Mouse (Mus musculus) midbrain, embryonic 14.5 days (tissue): ENCODE results near the gene Map3k21. TPM values are rescaled to one million over a fixed set of nuclear protein-coding genes. Genes with fewer than 3 reads are reported as not detected.

Experiments used
- ATAC-seq: fragments of 200-750 bp; cut with Nextera tagmentation; 2 replicates; pipeline ENCODE4 v1.8.0; 2017; ENCODE audit warnings: moderate number of reproducible peaks, moderate library complexity; ENCODE audit not compliant: low FRiP score, low TSS enrichment
- DNase-seq: peaks from one replicate; pipeline ENCODE4 v3.0.0-alpha.2; 2015
- H3K27ac ChIP-seq: fragments of 300-500 bp; sonication (generic); replicated peaks from 2 replicates; pipeline ENCODE4 v1.5.1; 2014; ENCODE audit warnings: mild to moderate bottlenecking, low read depth, low read length, moderate library complexity
- H3K27me3 ChIP-seq: fragments of 300-500 bp; sonication (generic); 2 replicates; pipeline ENCODE4 v1.6.1; 2014; ENCODE audit warnings: low read length, control low read depth, mixed read lengths; ENCODE audit not compliant: control insufficient read depth, insufficient read depth
- H3K36me3 ChIP-seq: fragments of 300-500 bp; sonication (generic); 2 replicates; pipeline ENCODE4 v1.6.1; 2014; ENCODE audit warnings: low read length, control low read depth; ENCODE audit not compliant: control insufficient read depth, insufficient read depth
- H3K4me1 ChIP-seq: fragments of 300-500 bp; sonication (generic); 2 replicates; pipeline ENCODE4 v1.6.1; 2014; ENCODE audit warnings: mild to moderate bottlenecking, antibody characterized with exemption, low read length, control low read depth; ENCODE audit not compliant: control insufficient read depth, insufficient read depth
- H3K4me2 ChIP-seq: fragments of 300-500 bp; sonication (generic); 2 replicates; pipeline ENCODE4 v1.6.1; 2014; ENCODE audit warnings: mild to moderate bottlenecking, low read length, moderate library complexity
- H3K4me3 ChIP-seq: fragments of 300-500 bp; sonication (generic); replicated peaks from 2 replicates; pipeline ENCODE4 v1.5.1; 2014; ENCODE audit warnings: low read depth, low read length
- H3K9ac ChIP-seq: fragments of 300-500 bp; sonication (generic); replicated peaks from 2 replicates; pipeline ENCODE4 v1.6.1; 2014; ENCODE audit warnings: mild to moderate bottlenecking, low read length, moderate library complexity
- H3K9me3 ChIP-seq: fragments of 300-500 bp; sonication (generic); 2 replicates; pipeline ENCODE4 v1.6.1; 2016; ENCODE audit warnings: low read length, control low read depth, mixed read lengths; ENCODE audit not compliant: control insufficient read depth
- WGBS: fragments of 180-500 bp; shearing (Covaris S2); extraction: QIAGEN DNeasy Blood & Tissue Kit; methylation state at CpG from one replicate; pipeline ENCODE4 v1.1.7; 2014; 5-methylcytosine and 5-hydroxymethylcytosine counted together
- polyA plus RNA-seq: library from polyadenylated mRNA; unstranded; fragments of >200 nt; fragmentation: Nextera tagmentation; extraction: Ambion mirVana; gene quantifications from 2 replicates; pipeline ENCODE4 v1.2.1, GENCODE M21; 2014

The Map3k21 gene
- polyA plus RNA-seq, 1 experiment from 2014 or later, result 0.63 TPM

GRCm38 (mm10) chr8:125950007-125950940 is 40.0 kb downstream of the Map3k21 start:
- no peak overlapping the region for H3K9ac ChIP-seq
- no peaks in the 10 kb centered on the region for H3K36me3 ChIP-seq
- no peaks in the 10 kb centered on the region for H3K4me1 ChIP-seq
- WGBS, result 22% methylated on average over 23 of the region's 23 CpGs
- H3K27ac ChIP-seq, result no peak overlapping the region
- H3K4me3 ChIP-seq, result no peak overlapping the region
- no peaks in the 10 kb centered on the region for H3K9me3 ChIP-seq
- no peak overlapping the region for H3K4me2 ChIP-seq
- ATAC-seq (peak; percentile 78; the same call in 1 of the 2 replicates), DNase-seq (peak; percentile 99)
- H3K27me3 ChIP-seq, result no peaks in the 10 kb centered on the region

DNA sequence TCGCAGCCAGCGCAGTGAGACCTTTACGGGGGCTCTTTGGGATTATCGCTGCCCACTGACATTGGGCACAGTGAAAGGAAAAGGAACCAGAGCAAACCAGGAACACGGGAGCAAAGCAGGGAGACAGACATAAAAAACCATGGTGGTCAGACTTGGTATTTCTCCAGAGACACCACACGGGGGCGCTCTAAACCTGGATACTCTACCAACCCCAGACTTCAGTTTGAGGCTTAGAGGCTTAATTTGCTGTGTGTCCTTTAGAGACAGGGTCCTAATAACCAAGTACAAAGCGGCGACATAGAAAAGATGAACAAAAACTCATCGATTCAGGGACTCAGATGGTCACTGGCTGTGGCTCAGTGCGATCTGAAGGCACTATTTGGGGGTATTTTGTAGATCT is 45.4 kb downstream of the Map3k21 start:
- H3K27me3 ChIP-seq, result no peaks in the 10 kb centered on the region
- ATAC-seq, result no peak
- no peak overlapping the region; the same call in 1 of the 2 replicates for H3K4me2 ChIP-seq
- no peak overlapping the region for H3K27ac ChIP-seq
- H3K4me1 ChIP-seq, result no peaks in the 10 kb centered on the region
- no peaks in the 10 kb centered on the region for H3K36me3 ChIP-seq
- 0 out of 2 replicates have a peak, but pooled peaks cover under 1% of the 10 kb centered on the region for H3K9me3 ChIP-seq
- DNase-seq, result peak; percentile 84
- H3K4me3 ChIP-seq, result no peak overlapping the region
- H3K9ac ChIP-seq, result no peak overlapping the region; the same call in 1 of the 2 replicates
- WGBS, result 14% methylated on average over 11 of the region's 11 CpGs

- H3K9me3 ChIP-seq, result 0 out of 2 replicates have a peak, but pooled peaks cover 5% of the 10 kb centered on the region
- H3K36me3 ChIP-seq, result no peaks in the 10 kb centered on the region
- no peak overlapping the region for H3K27ac ChIP-seq
- H3K27me3 ChIP-seq, result no peaks in the 10 kb centered on the region
- H3K4me3 ChIP-seq, result no peak overlapping the region
- 77% methylated on average over 9 of the region's 9 CpGs for WGBS
- DNase-seq (no peak), ATAC-seq (no peak)
- no peak overlapping the region for H3K4me2 ChIP-seq
- H3K4me1 ChIP-seq, result no peaks in the 10 kb centered on the region
- H3K9ac ChIP-seq, result no peak overlapping the region
Measured at GRCm38 (mm10) chr8:125956796-125957195, 46.5 kb downstream of the Map3k21 start.

DNA sequence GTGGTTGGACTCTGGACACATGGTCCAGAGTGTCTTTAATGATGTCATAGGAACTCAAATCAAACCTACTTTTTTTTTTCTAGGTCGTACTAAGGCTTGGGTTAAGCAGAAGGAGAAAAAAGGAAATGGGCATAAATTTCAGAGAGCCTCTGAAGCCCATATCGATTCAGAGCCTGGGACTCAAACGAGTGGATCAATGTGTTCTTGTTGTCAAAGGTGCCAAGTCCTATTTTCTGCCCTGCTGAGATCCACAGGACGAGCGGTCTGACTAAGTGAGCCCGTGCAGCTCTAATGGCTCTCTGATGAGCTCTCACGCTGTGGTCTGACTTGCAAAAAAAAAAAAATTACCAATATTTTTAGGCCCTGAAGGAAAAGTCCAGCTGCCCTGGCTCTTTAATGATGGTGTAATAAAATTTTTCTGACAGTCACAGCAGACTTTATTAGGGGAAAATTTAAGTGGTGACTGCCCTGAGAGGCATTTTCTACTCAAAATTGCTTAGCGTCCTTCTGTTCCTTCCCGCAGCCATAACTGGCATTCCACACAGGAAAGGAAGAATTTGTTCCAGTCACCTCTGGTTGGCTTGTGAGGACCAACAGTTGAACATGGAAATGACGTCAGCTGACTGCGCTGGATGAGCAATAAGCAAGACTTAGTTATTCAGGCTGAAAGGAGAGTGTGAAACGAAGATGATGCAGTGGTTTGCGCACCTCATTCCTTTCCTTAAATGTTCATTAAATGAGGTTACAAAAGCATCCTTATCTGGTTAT is 47.2 kb downstream of the Map3k21 start:
- no peaks in the 10 kb centered on the region for H3K4me1 ChIP-seq
- 0 out of 2 replicates have a peak, but pooled peaks cover 5% of the 10 kb centered on the region for H3K9me3 ChIP-seq
- no peak for ATAC-seq
- no peak overlapping the region for H3K27ac ChIP-seq
- no peak for DNase-seq
- no peak overlapping the region for H3K9ac ChIP-seq
- no peak overlapping the region for H3K4me2 ChIP-seq
- H3K4me3 ChIP-seq, result no peak overlapping the region
- no peaks in the 10 kb centered on the region for H3K36me3 ChIP-seq
- no peaks in the 10 kb centered on the region for H3K27me3 ChIP-seq
- WGBS, result 65% methylated on average over 13 of the region's 13 CpGs

DNA sequence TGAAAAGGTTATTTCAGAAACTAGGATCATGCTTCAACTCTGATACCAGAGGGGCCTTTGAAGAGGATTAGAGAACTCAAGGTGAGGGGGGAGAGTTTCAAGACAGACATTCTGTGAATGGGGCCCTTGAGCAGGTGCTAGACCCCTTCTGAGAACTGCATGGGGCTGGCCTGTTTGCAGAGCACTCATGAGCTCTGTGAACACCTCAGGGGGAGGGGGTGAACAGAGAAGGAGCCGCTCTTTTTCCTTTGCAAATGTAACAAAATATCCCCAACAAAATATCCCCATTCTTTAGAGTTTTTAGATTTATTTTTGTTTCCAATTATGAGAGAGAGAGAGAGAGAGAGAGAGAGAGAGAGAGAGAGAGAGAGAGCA is 47.7 kb downstream of the Map3k21 start:
- no peak overlapping the region for H3K27ac ChIP-seq
- H3K4me1 ChIP-seq, result no peaks in the 10 kb centered on the region
- ATAC-seq, result no peak
- WGBS, result 70% methylated on average over 1 of the region's 1 CpGs
- H3K4me3 ChIP-seq, result no peak overlapping the region
- no peak overlapping the region for H3K9ac ChIP-seq
- H3K4me2 ChIP-seq, result no peak overlapping the region
- DNase-seq, result no peak
- H3K9me3 ChIP-seq, result 0 out of 2 replicates have a peak, but pooled peaks cover 5% of the 10 kb centered on the region
- H3K36me3 ChIP-seq, result no peaks in the 10 kb centered on the region
- no peaks in the 10 kb centered on the region for H3K27me3 ChIP-seq

DNA sequence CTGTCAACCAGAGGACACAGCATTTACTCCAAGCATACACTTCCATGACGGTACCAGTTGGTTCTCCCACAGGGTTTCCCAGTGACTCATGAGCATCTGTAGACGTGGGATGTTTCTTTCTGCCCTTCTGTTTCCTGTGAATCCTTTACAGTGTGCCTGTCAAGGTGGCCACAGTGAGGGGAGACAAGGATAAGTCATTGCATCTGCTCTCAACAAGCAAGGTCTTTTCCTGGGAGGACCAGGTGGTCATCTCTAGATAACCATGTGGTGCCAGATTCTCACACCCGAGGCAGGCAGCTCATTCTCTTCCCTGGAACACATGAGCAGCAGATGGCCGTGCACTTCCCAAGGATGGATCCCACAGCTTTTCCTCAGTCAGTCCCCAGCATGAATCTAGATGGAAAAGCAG is 49.1 kb downstream of the Map3k21 start:
- H3K27me3 ChIP-seq, result no peaks in the 10 kb centered on the region
- no peaks in the 10 kb centered on the region for H3K36me3 ChIP-seq
- no peaks in the 10 kb centered on the region for H3K4me1 ChIP-seq
- H3K4me2 ChIP-seq, result no peak overlapping the region
- ATAC-seq (no peak), DNase-seq (no peak)
- 66% methylated on average over 4 of the region's 4 CpGs for WGBS
- no peak overlapping the region for H3K9ac ChIP-seq
- H3K27ac ChIP-seq, result no peak overlapping the region
- H3K9me3 ChIP-seq, result 0 out of 2 replicates have a peak, but pooled peaks cover 5% of the 10 kb centered on the region
- no peak overlapping the region for H3K4me3 ChIP-seq

- Histone ChIP-seq H3K27me3 (no peaks in the 10 kb centered on the region), H3K27ac (no peak overlapping the region), H3K4me2 (no peak overlapping the region), H3K9ac (no peak overlapping the region), H3K9me3 (0 out of 2 replicates have a peak, but pooled peaks cover 5% of the 10 kb centered on the region), H3K4me1 (no peaks in the 10 kb centered on the region), H3K4me3 (no peak overlapping the region), H3K36me3 (no peaks in the 10 kb centered on the region)
- DNase-seq (no peak), ATAC-seq (no peak)
- whole genome bisulfite sequencing, result 88% methylated on average over 8 of the region's 8 CpGs
Measured at GRCm38 (mm10) chr8:125960037-125960436, 49.8 kb downstream of the Map3k21 start.

- ATAC-seq (no peak), DNase-seq (no peak)
- Histone ChIP-seq H3K4me2 (no peak overlapping the region), H3K27me3 (no peaks in the 10 kb centered on the region), H3K36me3 (no peaks in the 10 kb centered on the region), H3K4me3 (no peak overlapping the region), H3K9ac (no peak overlapping the region), H3K4me1 (no peaks in the 10 kb centered on the region), H3K9me3 (0 out of 2 replicates have a peak, but pooled peaks cover 5% of the 10 kb centered on the region), H3K27ac (no peak overlapping the region)
- WGBS, result 82% methylated on average over 6 of the region's 6 CpGs
Measured at GRCm38 (mm10) chr8:125961790-125962189, 51.5 kb downstream of the Map3k21 start.
